Mouse (Mus musculus) urinary bladder, postnatal 10 days (tissue): ENCODE measurements around the gene Fbxl8.

ENCODE experiments used
- DNase-seq: peaks from one replicate; pipeline ENCODE4 v3.0.0; 2022; ENCODE audit warnings: low spot score

The Fbxl8 gene

DNA sequence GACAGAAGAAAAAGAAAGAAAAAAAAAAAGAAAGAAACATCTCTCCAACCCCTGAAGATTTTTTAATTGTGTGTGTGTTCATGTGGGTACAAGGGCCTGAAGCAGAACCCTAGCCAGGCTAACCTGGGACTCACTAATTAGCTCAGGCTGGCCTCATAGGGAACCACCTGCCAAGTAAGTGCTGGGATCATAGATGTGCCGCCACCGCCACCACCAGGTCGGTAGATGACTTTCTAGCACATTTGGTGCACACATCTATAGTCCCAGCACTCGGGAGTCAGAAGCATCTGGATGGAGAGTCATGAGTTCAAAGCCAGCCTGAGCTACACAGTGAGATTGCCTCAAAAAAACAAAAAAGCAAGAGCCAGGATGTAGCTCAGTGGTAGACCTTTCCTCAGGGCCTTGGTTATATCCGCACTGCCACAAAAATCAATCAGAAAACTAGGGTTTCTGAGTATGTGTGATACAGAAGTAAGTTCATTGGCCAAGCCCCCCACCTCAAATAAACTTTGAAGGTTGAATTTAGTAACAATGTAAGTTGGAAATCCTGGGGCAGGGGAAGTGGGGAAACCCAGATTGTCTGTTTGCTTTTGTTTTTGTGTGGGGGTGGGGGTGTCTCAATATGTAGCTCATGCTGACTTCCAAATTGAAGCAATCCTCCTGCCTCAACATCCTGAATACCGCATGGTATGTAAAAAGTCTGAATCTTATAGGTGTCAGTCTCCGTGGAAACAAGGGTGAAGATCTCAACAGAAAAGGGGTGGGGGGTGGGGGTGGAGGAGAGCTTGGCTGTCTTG is 6.9 kb upstream of the Fbxl8 start:
- DNase-seq = no peak

DNA sequence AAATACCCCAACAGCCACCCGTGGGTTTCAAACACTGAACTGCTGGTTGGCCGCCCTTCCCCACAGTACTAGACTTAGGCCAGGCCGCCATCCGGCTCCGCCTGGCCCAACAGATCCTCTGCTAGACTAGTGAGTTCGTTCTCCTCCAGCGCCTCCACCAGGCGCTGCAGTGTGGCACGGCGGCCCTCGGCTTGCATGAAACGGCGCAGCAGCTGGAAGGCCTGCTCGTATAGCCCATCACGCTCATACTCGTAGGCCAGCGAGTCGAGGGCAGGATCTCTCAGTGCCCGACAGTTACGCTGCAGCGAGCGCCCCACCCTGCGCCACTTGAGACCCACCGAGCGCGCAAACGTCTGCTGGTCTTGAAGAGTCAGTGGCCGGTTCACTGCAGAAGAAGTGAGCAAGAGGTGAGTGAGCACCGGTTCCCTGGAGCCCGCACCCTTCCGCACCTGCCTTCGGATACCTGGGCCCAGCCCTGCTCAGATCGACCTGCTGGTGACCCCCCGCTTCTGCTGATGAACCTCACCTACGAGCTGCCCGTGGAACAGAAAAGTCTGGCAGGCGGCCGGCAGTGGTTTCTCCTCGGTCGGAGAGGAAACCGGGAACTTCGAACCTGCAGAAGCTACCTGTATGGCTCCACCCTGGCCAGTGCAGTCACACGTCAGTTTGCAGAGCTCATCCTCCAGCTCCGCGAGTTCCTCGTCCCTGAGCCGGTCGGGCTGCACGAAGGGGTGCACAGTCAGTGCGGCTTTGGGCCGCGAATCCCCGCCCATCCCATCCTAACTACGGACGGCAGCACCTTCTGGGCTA is 5.3 kb upstream of the Fbxl8 start:
- DNase-seq = no peak

- DNase-seq = no peak
These were observed 4.6 kb upstream of the Fbxl8 start for GRCm38 (mm10) chr8:105259721-105260320.

DNA sequence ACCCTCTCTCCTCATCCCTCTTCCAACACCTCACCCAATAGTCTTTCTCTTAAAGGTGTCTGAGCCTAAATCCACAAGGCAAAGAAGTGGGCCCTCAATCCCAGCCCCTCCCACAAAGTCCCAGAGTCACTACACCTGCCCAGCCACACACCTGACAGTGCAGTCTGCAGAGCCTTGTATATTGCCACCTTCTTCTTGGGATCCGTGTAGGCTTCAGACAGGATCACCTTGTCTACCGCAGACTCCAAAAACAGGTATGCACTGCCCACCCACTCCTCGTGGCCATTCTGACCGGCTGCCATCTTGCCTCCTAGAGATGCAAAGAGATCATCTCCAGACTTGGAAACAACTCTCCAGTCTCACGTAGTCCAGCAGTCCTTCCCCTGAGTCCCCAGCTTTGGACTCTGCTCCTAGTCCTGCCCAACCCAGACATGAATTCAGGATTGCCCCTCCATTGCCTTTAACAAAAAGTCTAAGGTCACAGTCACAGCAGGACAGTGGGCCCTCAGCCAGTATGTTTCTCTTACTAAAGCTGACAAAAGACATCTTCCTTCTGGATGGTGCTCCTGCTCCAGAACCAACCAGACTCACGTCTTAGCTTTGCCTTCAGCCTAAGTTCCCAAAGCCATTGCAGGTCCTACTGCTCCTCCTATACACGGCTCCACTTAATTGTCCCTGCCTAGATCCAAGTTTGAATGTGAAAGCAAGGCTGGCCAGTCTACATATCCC is 3.9 kb upstream of the Fbxl8 start:
- no peak for DNase-seq

- DNase-seq = no peak
These were observed 3.0 kb upstream of the Fbxl8 start for GRCm38 (mm10) chr8:105261326-105261980.

GRCm38 (mm10) chr8:105263244-105263912 is 1.1 kb upstream of the Fbxl8 start:
- no peak for DNase-seq

- no peak for DNase-seq
These were observed 680 bp downstream of the Fbxl8 start for GRCm38 (mm10) chr8:105265128-105265527.

DNA sequence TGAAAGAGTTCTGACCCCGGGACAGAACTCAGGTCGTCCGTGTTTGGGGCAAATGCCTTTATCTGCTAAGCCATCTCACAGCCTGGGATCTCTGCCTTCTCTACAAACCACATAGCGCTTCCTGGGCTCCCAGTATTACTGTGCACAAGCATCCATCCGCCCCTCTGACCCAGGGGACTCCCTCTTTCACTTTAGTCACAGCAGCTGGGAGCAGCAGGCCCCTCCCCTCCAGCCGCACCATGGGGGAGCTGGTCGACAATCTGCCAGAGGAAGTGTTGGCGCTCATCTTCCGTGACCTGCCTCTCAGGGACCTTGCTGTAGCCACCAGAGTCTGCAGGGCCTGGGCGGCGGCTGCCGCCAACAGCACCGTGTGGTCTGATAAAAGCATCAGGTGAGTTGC is 2.3 kb downstream of the Fbxl8 start:
- DNase-seq = no peak

GRCm38 (mm10) chr8:105268342-105269074 is 4.1 kb downstream of the Fbxl8 start:
- DNase-seq = no peak

- no peak for DNase-seq
These were observed 4.6 kb downstream of the Fbxl8 start for GRCm38 (mm10) chr8:105269075-105269458.

DNA sequence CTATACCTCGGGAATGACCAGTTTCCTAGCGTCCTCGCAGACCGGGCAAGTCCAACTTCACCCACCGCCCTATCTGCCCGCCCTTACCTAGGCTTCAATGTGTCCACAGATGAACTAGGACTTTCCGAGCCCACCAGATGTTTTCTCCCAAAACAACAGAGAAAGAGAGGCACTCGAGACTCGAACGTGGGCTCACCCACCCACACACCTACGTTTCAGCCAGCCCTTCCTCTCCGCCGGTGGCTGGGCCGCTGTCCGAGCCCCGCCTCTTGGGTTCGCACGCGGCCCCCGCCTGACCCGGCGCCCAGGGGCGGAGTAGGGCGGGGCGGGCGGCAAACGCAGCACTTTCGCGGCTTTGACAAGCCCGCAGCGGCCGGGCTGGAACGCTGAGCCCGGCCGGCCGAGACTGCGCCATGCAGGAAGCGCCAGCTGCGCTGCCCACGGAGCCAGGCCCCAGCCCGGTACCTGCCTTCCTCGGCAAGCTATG is 5.1 kb downstream of the Fbxl8 start, which contains the start of gene Hsf4:
Gene Hsf4, plus strand, starts transcription at position 341 of the 487 bp plus-strand sequence.
- no peak for DNase-seq

GRCm38 (mm10) chr8:105270101-105270915 is 5.9 kb downstream of the Fbxl8 start:
- DNase-seq = no peak

DNA sequence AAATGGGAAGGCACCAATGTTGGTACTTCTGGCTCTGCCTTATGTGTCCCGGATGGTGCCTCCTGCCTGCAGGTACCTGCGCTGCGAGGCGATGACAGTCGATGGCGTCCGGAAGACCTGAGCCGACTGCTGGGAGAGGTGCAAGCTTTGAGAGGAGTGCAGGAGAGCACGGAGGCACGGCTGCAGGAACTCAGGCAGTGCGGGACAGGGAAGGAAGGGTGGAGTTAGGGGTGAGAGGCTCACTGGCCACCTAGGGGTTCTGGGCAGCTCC is 6.4 kb downstream of the Fbxl8 start:
- DNase-seq = no peak

DNA sequence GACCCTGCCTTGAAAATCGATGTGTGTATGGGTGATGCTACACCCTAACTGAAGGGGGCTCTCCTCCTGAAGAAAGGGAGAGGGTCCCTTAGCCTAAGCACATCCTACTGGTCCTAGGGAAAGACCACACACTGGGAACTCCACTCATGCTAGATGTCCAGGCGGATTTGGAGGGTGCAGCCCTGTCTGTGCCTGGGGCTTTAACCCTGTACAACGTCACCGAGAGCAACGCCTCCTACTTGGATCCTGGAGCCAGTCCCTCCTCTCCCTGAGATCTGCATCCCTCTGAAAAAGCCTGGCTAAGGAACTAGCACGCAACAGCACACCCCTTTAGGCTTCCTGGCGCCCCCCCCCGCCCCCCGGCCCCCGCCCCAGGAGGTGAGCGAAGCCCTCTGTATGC is 10.9 kb downstream of the Fbxl8 start:
- DNase-seq = no peak

GRCm38 (mm10) chr8:105275840-105276239 is 11.4 kb downstream of the Fbxl8 start, which contains the start of gene Nol3:
Gene Nol3 (plus strand): TSS chr8:105276140.
- DNase-seq = no peak

DNA sequence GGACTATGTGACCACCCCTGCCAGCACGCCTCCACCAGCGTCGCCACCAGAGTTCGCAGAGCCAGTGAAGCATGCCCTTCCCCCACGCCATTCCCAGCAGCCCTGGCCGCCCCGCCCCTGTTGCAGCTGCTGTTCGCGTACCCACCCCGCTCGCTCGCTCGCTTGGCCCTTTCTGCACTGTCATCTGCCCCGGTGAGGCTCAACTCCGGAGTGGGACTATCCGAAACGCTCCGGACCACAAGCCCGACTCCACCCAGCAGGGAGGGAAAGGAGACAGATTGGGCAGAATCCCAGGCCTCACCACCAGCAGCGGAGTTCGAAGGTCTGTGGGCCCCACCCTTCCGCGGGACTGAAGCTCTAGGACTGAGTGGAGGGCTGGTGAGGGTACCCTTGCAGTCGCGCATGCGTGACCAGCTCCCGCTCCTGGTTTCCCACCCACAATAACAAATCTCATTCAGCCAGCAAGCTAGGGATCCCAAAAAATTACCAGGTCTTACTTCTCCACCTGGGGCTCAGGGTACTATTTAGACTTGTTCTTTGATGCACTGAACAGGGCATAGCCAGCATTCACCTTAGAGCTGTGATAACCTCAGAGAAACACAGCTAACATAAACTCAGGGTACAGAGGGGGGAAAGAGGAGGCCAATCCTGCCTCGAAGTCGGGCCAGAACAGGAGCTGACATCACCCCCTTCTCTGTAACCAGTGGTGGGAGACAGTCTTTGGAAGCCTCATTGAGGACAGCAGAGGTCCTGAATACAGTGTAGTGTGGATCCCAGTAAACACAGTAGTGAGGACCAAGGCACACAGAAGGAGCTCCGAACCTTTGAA is 12.1 kb downstream of the Fbxl8 start:
- no peak for DNase-seq

DNA sequence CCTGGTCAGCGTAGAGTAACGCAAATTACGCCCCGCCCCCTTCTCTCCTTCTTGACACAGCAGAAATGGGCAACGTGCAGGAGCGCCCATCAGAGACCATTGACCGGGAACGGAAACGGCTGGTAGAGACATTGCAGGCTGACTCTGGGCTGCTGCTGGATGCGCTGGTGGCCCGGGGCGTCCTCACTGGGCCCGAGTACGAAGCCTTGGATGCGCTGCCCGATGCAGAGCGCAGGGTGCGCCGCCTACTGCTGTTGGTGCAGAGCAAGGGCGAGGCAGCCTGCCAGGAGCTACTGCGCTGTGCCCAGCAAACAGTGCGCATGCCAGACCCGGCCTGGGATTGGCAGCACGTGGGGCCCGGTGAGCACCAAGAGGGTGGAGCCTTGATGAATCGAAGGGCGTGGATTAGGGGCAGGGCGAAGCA is 14.5 kb downstream of the Fbxl8 start:
- no peak for DNase-seq

- no peak for DNase-seq
These were observed 16.1 kb downstream of the Fbxl8 start for GRCm38 (mm10) chr8:105280567-105280966.

DNA sequence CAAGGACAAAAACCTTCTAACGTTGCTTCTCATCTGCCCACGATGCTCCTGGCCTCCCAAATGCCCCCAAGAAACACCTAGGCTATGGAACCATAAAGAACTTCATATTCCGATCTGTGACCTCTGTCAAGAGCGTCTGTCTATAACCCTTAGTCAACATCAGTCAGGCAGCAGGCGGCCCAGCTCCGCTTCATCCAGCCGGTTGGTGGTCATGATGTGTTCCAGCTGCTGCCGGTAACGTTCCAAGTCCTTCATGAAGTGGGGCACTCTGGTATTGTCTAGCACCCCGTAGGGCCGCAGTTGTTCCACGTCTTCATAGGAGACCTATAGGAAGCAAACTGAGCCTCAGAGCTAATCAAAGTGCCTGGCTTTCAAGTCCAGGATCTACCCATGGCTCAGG is 17.4 kb downstream of the Fbxl8 start:
- no peak for DNase-seq
